7 mouse cellular contexts compared by ENCODE assay signal in the genomic region with DNA sequence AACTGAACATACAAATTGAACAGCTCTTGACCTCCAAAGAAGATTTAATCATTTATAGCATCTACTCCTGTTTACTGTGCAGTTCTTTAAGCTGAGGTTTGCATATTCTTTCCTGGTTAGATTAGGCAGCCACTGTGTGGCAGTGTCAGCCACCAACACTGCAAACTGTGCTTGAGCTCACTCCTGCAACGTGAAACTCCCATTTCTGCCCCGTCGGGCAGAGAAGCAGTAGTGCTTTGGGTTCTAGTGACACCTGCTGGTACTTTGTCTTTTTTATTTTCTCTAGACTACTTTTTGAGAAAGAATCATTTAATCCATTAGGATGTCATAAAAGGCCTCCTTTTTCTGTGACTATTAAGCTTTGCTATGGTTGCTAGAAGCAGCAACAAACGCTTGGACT.
DNase-seq lines count a peak whose midpoint lies in the region; ATAC-seq and TF ChIP-seq lines count a peak whose summit lies in the region.

No protein-coding gene starts in this region.

- H3K4me3 ChIP-seq in cerebellum, adult 2 months (replicated peaks; ENCODE audit: insufficient read depth, low read depth, low read length) = no peak overlapping the region
- no peak overlapping the region for H3K4me3 ChIP-seq in lung, embryonic 15.5 days

- H3K27ac ChIP-seq in cerebellum, adult 2 months (ENCODE audit: insufficient read depth, low read length) = no peak overlapping the region
- H3K27ac ChIP-seq in lung, embryonic 15.5 days = no peak overlapping the region

- TF ChIP-seq CTCF in cerebellum, adult 2 months (IDR thresholded peaks at IDR 0.05; ENCODE audit: borderline replicate concordance, insufficient read depth, low read depth, low read length) = peak; percentile 63

- 21% methylated on average over 4 of the region's 4 CpGs for WGBS in cerebellum, adult 2 months
- WGBS in lung, embryonic 15.5 days = 18% methylated on average over 4 of the region's 4 CpGs

- H3K27me3 ChIP-seq in cerebellum, adult 2 months (ENCODE audit: control insufficient read depth, insufficient read depth, low read length) = no peaks in the 10 kb centered on the region
- H3K27me3 ChIP-seq in lung, embryonic 15.5 days = no peaks in the 10 kb centered on the region

- ATAC-seq in lung, embryonic 15.5 days (ENCODE audit: borderline replicate concordance, extremely low read depth, low FRiP score, low TSS enrichment) = peak; percentile 62; the same call in 1 of the 2 replicates

- H3K4me1 ChIP-seq in cerebellum, adult 2 months (ENCODE audit: control insufficient read depth, insufficient read depth, low read length) = no peaks in the 10 kb centered on the region
- H3K4me1 ChIP-seq in lung, embryonic 15.5 days = no peaks in the 10 kb centered on the region; the same call in 1 of the 2 replicates

- H3K36me3 ChIP-seq in lung, embryonic 15.5 days = peaks cover 5% of the 10 kb centered on the region; the same call in 1 of the 2 replicates

- H3K4me2 ChIP-seq in lung, embryonic 15.5 days = no peak overlapping the region

- peak; percentile 28 for DNase-seq in 416B (ENCODE audit: low read depth)
- peak; percentile 3 for DNase-seq in CD4-positive helper T cell, adult 2 months (ENCODE audit: low read depth, low spot score)
- peak; percentile 45 to 56 for DNase-seq in cerebellum, adult 2 months
- peak; percentile 26 for DNase-seq in gastrocnemius, postnatal 14 days
- peak; percentile 75 for DNase-seq in kidney, postnatal 14 days
- DNase-seq in right cerebral cortex, postnatal 25 days = peak; percentile 27

- no peak overlapping the region for H3K9ac ChIP-seq in lung, embryonic 15.5 days

- no peaks in the 10 kb centered on the region for H3K9me3 ChIP-seq in lung, embryonic 15.5 days

- TF ChIP-seq POLR2A in cerebellum, adult 2 months (IDR thresholded peaks at IDR 0.05; ENCODE audit: borderline replicate concordance, insufficient read depth, low read length) = no peak

- intact Hi-C loops in gastrocnemius, postnatal 14 days (cut with DNase I; ENCODE audit: low total_unique reads) = no loop called here

Comparison
In these comparisons a context has a peak if more than half of its experiments do, and no peak if none do; other contexts are left out.
1. DNase-seq: peak in every context shown above with its lines; median percentile 75 in kidney, postnatal 14 days; 50 in cerebellum, adult 2 months; 28 in 416B; 27 in right cerebral cortex, postnatal 25 days; 26 in gastrocnemius, postnatal 14 days; 3 in CD4-positive helper T cell, adult 2 months.